Mouse (Mus musculus): ENCODE measurements around the gene Ppp1r13b.
"Not testable (repeated sequence)": the region's sequence is repeated elsewhere in the genome, so short reads cannot be mapped to it uniquely, and the experiment has no call there.

Ppp1r13b gene

GRCm38 (mm10) chr12:111907970-111908681 lies at the start of gene Ppp1r13b:
Gene Ppp1r13b (minus strand): TSS chr12:111908110.
- peak; percentile 80 to 82 for DNase-seq (ENCODE audit: low spot score in 2 of 2)

GRCm38 (mm10) chr12:111956173-111956572 lies 48.3 kb upstream of the Ppp1r13b start:
- no peak for DNase-seq (ENCODE audit: low spot score in 2 of 2)

- DNase-seq (ENCODE audit: low spot score in 2 of 2), result no peak
Measured at GRCm38 (mm10) chr12:111951701-111952100, 43.8 kb upstream of the Ppp1r13b start.

GRCm38 (mm10) chr12:111950486-111950885 lies 42.6 kb upstream of the Ppp1r13b start:
- DNase-seq (ENCODE audit: low spot score in 2 of 2), result no peak

GRCm38 (mm10) chr12:111946716-111947115 lies 38.8 kb upstream of the Ppp1r13b start:
- DNase-seq (ENCODE audit: low spot score in 2 of 2), result no peak

GRCm38 (mm10) chr12:111945765-111946655 lies 38.1 kb upstream of the Ppp1r13b start:
- not testable (repeated sequence) for DNase-seq (ENCODE audit: low spot score in 2 of 2)

GRCm38 (mm10) chr12:111945115-111945514 lies 37.2 kb upstream of the Ppp1r13b start:
- DNase-seq (ENCODE audit: low spot score in 2 of 2), result no peak

- DNase-seq (ENCODE audit: low spot score in 2 of 2), result not testable (repeated sequence)
Measured at GRCm38 (mm10) chr12:111944065-111944987, 36.4 kb upstream of the Ppp1r13b start.

- no peak for DNase-seq (ENCODE audit: low spot score in 2 of 2)
Measured at GRCm38 (mm10) chr12:111943421-111944064, 35.6 kb upstream of the Ppp1r13b start.

- no peak for DNase-seq (ENCODE audit: low spot score in 2 of 2)
Measured at GRCm38 (mm10) chr12:111938623-111939177, 30.8 kb upstream of the Ppp1r13b start.

GRCm38 (mm10) chr12:111936706-111937550 lies 29.0 kb upstream of the Ppp1r13b start:
- no peak for DNase-seq (ENCODE audit: low spot score in 2 of 2)

- no peak for DNase-seq (ENCODE audit: low spot score in 2 of 2)
Measured at GRCm38 (mm10) chr12:111933971-111934370, 26.1 kb upstream of the Ppp1r13b start.

GRCm38 (mm10) chr12:111933032-111933704 lies 25.3 kb upstream of the Ppp1r13b start:
- DNase-seq (ENCODE audit: low spot score in 2 of 2), result no peak

GRCm38 (mm10) chr12:111932513-111932912 lies 24.6 kb upstream of the Ppp1r13b start:
- DNase-seq (ENCODE audit: low spot score in 2 of 2), result no peak

- no peak for DNase-seq (ENCODE audit: low spot score in 2 of 2)
Measured at GRCm38 (mm10) chr12:111931411-111932025, 23.6 kb upstream of the Ppp1r13b start.

GRCm38 (mm10) chr12:111928411-111928966 lies 20.6 kb upstream of the Ppp1r13b start:
- DNase-seq (ENCODE audit: low spot score in 2 of 2), result no peak

- no peak for DNase-seq (ENCODE audit: low spot score in 2 of 2)
Measured at GRCm38 (mm10) chr12:111927338-111927737, 19.4 kb upstream of the Ppp1r13b start.

- DNase-seq (ENCODE audit: low spot score in 2 of 2), result no peak
Measured at GRCm38 (mm10) chr12:111923117-111923516, 15.2 kb upstream of the Ppp1r13b start.
